Mouse (Mus musculus) testis, adult 2 months (tissue): ENCODE results near the gene Tbcb. TPM values are rescaled to one million over a fixed set of nuclear protein-coding genes. Genes with fewer than 3 reads are reported as not detected.
A peak's percentile ranks its signal among the peaks of the same experiment; 100 is the strongest.
"Not testable (repeated sequence)": the region's sequence is repeated elsewhere in the genome, so short reads cannot be mapped to it uniquely, and the experiment has no call there.

ENCODE experiments used
- H3K27ac ChIP-seq: fragments of 200-500 bp; 2 replicates; pipeline ENCODE4 v1.5.1; 2012; ENCODE audit warnings: low read depth, low read length; ENCODE audit not compliant: control insufficient read depth, insufficient read depth
- H3K27me3 ChIP-seq: fragments of 200-500 bp; 2 replicates; pipeline ENCODE4 v1.6.1; 2012; ENCODE audit warnings: mild to moderate bottlenecking, low read length, moderate library complexity; ENCODE audit not compliant: control insufficient read depth, insufficient read depth
- H3K36me3 ChIP-seq: fragments of 200-500 bp; 2 replicates; pipeline ENCODE4 v1.6.1; 2012; ENCODE audit warnings: mild to moderate bottlenecking, low read length; ENCODE audit not compliant: control insufficient read depth, insufficient read depth
- H3K4me1 ChIP-seq: fragments of 200-500 bp; 2 replicates; pipeline ENCODE4 v1.6.1; 2012; ENCODE audit warnings: low read length; ENCODE audit not compliant: control insufficient read depth, insufficient read depth
- H3K4me3 ChIP-seq: fragments of 200-500 bp; 2 replicates; pipeline ENCODE4 v1.5.1; 2012; ENCODE audit warnings: low read depth, mild to moderate bottlenecking, low read length, moderate library complexity, mixed read lengths; ENCODE audit not compliant: control insufficient read depth
- CTCF ChIP-seq: fragments of 200-500 bp; IDR thresholded peaks from 2 replicates; pipeline ENCODE4 v1.5.1; 2012; ENCODE audit warnings: low read depth, mild to moderate bottlenecking, inconsistent platforms, low read length, moderate library complexity; ENCODE audit not compliant: control insufficient read depth, insufficient read depth, insufficient replicate concordance
- POLR2A ChIP-seq: fragments of 200-500 bp; IDR thresholded peaks from 2 replicates; pipeline ENCODE4 v1.6.1; 2012; ENCODE audit warnings: low read depth, mild to moderate bottlenecking, inconsistent platforms, low read length, moderate library complexity; ENCODE audit not compliant: control insufficient read depth
- polyA plus RNA-seq: library from polyadenylated mRNA; depleted of rRNA; stranded (reverse); fragments of >200 nt; gene quantifications from 2 replicates; pipeline ENCODE4 v1.2.3, GENCODE M21; 2012

Tbcb gene
- polyA plus RNA-seq, 1 experiment = 66.2 TPM

DNA sequence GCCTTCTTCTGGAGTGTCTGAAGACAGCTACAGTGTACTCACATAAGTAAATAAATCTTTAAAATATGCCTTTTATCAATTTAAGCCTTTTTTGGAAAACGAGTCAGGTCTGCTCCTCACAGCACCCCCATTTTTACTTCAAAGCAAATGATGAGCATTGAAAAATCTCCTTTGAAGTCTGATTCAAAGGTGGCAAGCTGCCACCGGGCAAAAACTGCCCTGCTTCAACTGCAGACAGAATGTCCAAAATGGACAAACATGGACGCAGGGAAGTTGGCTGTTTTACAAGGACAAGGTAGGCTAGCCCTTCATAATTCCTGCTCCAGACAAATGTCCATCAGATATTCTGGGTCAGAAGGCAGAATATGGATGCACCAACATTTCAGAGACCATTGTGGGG is 10.6 kb downstream of the Tbcb start:
- TF ChIP-seq POLR2A (no peak), CTCF (no peak)
- H3K4me1 ChIP-seq = peaks cover 14% of the 10 kb centered on the region
- no peak overlapping the region for H3K27ac ChIP-seq
- H3K27me3 ChIP-seq = no peaks in the 10 kb centered on the region
- H3K4me3 ChIP-seq = no peak overlapping the region
- H3K36me3 ChIP-seq = no peaks in the 10 kb centered on the region; the same call in 1 of the 2 replicates

- Histone ChIP-seq H3K27me3 (no peaks in the 10 kb centered on the region), H3K4me1 (peaks cover 14% of the 10 kb centered on the region)
Measured at GRCm38 (mm10) chr7:30220008-30220356, 12.1 kb downstream of the Tbcb start.

DNA sequence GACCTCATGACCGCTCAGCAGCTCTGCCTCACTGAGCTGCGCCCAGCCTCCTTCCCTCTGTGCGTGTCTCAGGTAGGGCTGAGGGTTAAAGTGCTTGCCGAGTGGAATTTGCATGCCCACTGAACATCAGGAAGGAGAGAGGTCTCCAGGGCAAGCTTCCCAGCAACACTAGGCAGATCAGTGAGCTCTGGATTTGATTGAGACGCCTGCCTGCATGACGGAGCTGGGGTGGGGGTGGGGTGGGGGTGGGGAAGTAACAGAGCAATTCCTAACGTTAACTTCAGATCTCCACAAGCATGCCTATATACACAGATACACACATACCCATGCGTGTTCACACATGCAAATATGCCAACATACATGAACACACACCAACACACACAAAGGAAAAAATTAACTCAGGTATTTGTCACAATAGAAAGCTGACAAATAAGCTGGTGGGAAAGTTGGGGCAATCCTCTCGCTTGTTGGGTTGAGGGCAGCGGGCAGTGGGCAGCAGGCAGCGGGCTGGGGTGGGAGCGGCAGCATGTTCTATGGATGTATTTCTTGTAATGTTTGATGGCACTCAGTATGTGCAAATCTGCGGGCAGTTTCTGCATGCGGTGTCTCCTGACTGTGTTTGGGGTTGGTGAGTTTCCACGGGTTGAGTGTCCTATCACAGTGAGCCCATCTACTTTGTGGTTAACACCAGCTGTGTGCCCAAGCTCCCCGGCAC is 12.6 kb downstream of the Tbcb start:
- TF ChIP-seq POLR2A (no peak), CTCF (no peak)
- Histone ChIP-seq H3K27ac (peak overlapping the region; percentile 85), H3K4me1 (peaks cover 14% of the 10 kb centered on the region), H3K27me3 (no peaks in the 10 kb centered on the region), H3K36me3 (no peaks in the 10 kb centered on the region; the same call in 1 of the 2 replicates), H3K4me3 (peak overlapping the region; percentile 65)

More at GRCm38 (mm10) chr7:30220008-30220356, 12.1 kb downstream of the Tbcb start:
- H3K27ac ChIP-seq = peak overlapping the region; percentile 85; the same call in 1 of the 2 replicates
- no peaks in the 10 kb centered on the region; the same call in 1 of the 2 replicates for H3K36me3 ChIP-seq
- TF ChIP-seq CTCF (no peak), POLR2A (no peak)
- peak overlapping the region; percentile 65 for H3K4me3 ChIP-seq

- no peak overlapping the region for H3K27ac ChIP-seq
- no peak for TF ChIP-seq POLR2A
- TF ChIP-seq CTCF = no peak
- H3K27me3 ChIP-seq = no peaks in the 10 kb centered on the region
- peaks cover 14% of the 10 kb centered on the region for H3K4me1 ChIP-seq
- H3K36me3 ChIP-seq = no peaks in the 10 kb centered on the region
- H3K4me3 ChIP-seq = peak overlapping the region; percentile 5
Measured at GRCm38 (mm10) chr7:30217277-30217676, 14.8 kb downstream of the Tbcb start.

GRCm38 (mm10) chr7:30216723-30217151 is 15.3 kb downstream of the Tbcb start:
- Histone ChIP-seq H3K36me3 (no peaks in the 10 kb centered on the region), H3K27ac (peak overlapping the region; percentile 74), H3K4me1 (peaks cover 14% of the 10 kb centered on the region), H3K27me3 (no peaks in the 10 kb centered on the region), H3K4me3 (peak overlapping the region; percentile 89)
- no peak; the same call in 1 of the 2 replicates for TF ChIP-seq POLR2A
- TF ChIP-seq CTCF = peak; percentile 96

DNA sequence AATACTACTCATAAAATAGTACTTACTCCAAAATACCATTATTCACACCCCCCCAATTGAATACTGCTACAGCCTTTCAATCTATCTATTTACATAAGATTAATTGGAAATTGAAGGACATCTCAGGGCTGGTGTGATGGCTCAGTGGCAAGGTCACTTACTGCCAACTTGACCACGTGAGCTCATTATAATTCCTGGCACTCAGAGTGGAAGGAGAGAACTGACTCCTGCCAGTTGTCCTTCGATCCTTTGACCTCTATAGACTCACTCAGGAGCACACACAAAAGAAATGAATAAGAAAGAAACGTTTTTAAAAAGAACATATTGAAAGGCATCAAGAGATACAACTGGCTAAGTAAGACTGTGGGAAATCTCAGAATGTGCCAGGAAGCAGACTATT is 16.2 kb downstream of the Tbcb start:
- H3K4me1 ChIP-seq = peaks cover 14% of the 10 kb centered on the region
- no peaks in the 10 kb centered on the region for H3K36me3 ChIP-seq
- no peaks in the 10 kb centered on the region for H3K27me3 ChIP-seq
- H3K4me3 ChIP-seq = no peak overlapping the region
- no peak overlapping the region for H3K27ac ChIP-seq
- TF ChIP-seq CTCF (no peak), POLR2A (no peak)

DNA sequence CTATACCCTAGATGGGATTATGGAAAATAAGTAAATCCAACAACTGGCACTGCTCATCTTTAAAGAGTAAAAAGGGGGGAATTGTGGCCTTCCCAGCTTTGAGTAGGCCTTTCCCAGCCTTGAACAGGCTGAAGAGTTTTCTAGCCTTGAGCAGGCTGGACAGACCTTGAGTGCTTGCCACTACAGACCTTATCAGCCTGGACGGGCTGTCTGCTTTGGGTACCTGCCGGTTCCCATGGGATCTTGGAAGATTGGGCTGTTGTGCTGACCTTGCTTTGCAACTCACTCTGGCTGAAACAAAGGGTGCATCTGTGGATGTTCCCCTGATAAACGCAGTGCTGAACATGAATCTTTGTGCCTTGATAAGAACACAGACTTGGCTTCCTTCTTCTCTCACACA is 18.2 kb downstream of the Tbcb start:
- no peaks in the 10 kb centered on the region for H3K36me3 ChIP-seq
- H3K4me3 ChIP-seq = no peak overlapping the region
- no peaks in the 10 kb centered on the region for H3K27me3 ChIP-seq
- H3K4me1 ChIP-seq = peaks cover 6% of the 10 kb centered on the region
- TF ChIP-seq POLR2A (no peak), CTCF (no peak)
- no peak overlapping the region; the same call in none of the 2 replicates for H3K27ac ChIP-seq

DNA sequence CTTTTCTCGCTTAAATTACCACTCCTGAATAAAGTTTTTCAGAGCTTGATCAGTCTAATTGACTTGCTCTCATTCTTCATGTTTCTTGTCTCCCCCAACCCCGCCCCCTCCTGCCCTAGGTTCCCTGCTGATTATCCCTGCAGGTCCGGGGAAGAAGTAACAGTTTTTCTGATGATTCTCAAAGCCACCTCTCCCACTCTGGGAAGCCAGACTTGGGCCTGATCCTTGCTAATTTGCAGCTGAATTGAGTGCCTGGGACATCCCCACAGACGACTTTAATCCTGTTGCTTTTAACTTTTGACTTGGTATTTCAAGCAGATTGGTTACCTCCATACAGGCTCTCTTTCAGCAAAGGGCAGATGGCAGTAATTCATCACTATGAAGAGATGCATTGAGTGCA is 21.0 kb downstream of the Tbcb start:
- no peaks in the 10 kb centered on the region for H3K4me1 ChIP-seq
- H3K4me3 ChIP-seq = no peak overlapping the region
- H3K27ac ChIP-seq = peak overlapping the region; percentile 32; the same call in 1 of the 2 replicates
- H3K27me3 ChIP-seq = no peaks in the 10 kb centered on the region
- no peaks in the 10 kb centered on the region for H3K36me3 ChIP-seq
- TF ChIP-seq CTCF (no peak), POLR2A (no peak)

GRCm38 (mm10) chr7:30206364-30206763 is 25.7 kb downstream of the Tbcb start:
- not testable (repeated sequence) for H3K4me3 ChIP-seq

More at GRCm38 (mm10) chr7:30206364-30206763, 25.7 kb downstream of the Tbcb start:
- peak overlapping the region; percentile 66; the same call in 1 of the 2 replicates for H3K27ac ChIP-seq
- not testable (repeated sequence) for H3K27me3 ChIP-seq, H3K4me1 ChIP-seq, H3K36me3 ChIP-seq
